Mouse (Mus musculus) megakaryocyte, embryonic 14.5 days (primary cell): ENCODE results near the gene Mbd3.

Experiments used
- FLI1 ChIP-seq: IDR thresholded peaks from 2 replicates; pipeline ENCODE4 v1.6.1; 2012; ENCODE audit warnings: low read length, inconsistent platforms, mixed read lengths
- GATA1 ChIP-seq: IDR thresholded peaks from 3 replicates; pipeline ENCODE4 v1.6.1; 2012; ENCODE audit warnings: mixed read lengths, low read length, inconsistent platforms, borderline replicate concordance

DNA sequence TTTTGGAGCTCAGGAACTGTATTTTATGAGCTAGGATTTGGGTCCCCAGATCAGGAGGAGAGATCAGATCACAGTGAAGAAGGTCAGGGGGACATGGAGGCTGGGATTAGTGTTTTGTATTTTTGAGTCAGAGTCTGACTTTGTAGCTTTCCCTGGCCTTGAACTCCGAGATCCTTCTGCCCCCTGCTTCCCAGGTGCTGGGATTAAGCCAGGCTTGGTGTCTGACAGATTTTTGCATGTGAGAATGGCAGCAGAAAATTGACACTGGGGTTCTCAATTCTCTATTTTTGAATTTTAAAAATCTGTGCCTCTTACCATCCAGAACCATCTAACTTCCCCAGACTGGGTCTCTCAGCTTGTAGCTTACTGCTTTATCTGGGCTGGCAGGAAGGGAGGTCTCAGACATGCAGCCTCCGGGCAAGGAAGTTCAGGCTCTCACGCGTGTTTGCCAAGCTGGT is 1.4 kb upstream of the Mbd3 start:
- TF ChIP-seq GATA1 (no peak), FLI1 (no peak)
